Mouse (Mus musculus) lung, adult 2 months (tissue): ENCODE data around the gene Dlgap1.

Experiments used
- CTCF ChIP-seq: fragments of 200-500 bp; IDR thresholded peaks from 2 replicates; pipeline ENCODE4 v1.5.1; 2011; ENCODE audit warnings: mild to moderate bottlenecking, low read length, control low read depth; ENCODE audit not compliant: insufficient read depth
- POLR2A ChIP-seq: fragments of 200-500 bp; IDR thresholded peaks from 2 replicates; pipeline ENCODE4 v1.6.1; 2011; ENCODE audit warnings: low read depth, mild to moderate bottlenecking, control low read depth, low read length, borderline replicate concordance; ENCODE audit errors: extremely low read depth

- TF ChIP-seq POLR2A: no peak
- no peak for TF ChIP-seq CTCF
Measured at GRCm38 (mm10) chr17:70488784-70489265, 520.0 kb downstream of the Dlgap1 start.
